Mouse (Mus musculus) heart, adult 2 months (tissue): Measurements from ENCODE around the gene Tsen34.

Experiments
- CTCF ChIP-seq: fragments of 200-600 bp; IDR thresholded peaks from 2 replicates; pipeline ENCODE4 v1.8.1; 2022; ENCODE audit warnings: antibody characterized with exemption, mild to moderate bottlenecking, moderate library complexity
- EP300 ChIP-seq: fragments of 200-500 bp; IDR thresholded peaks from 2 replicates; pipeline ENCODE4 v1.6.1; 2011; ENCODE audit warnings: low read depth, low read length, control low read depth; ENCODE audit not compliant: insufficient read depth
- POLR2A ChIP-seq: fragments of 200-500 bp; IDR thresholded peaks from 2 replicates; pipeline ENCODE4 v1.6.1; 2011; ENCODE audit warnings: mild to moderate bottlenecking, low read depth, low read length, control low read depth; ENCODE audit not compliant: insufficient read depth

DNA sequence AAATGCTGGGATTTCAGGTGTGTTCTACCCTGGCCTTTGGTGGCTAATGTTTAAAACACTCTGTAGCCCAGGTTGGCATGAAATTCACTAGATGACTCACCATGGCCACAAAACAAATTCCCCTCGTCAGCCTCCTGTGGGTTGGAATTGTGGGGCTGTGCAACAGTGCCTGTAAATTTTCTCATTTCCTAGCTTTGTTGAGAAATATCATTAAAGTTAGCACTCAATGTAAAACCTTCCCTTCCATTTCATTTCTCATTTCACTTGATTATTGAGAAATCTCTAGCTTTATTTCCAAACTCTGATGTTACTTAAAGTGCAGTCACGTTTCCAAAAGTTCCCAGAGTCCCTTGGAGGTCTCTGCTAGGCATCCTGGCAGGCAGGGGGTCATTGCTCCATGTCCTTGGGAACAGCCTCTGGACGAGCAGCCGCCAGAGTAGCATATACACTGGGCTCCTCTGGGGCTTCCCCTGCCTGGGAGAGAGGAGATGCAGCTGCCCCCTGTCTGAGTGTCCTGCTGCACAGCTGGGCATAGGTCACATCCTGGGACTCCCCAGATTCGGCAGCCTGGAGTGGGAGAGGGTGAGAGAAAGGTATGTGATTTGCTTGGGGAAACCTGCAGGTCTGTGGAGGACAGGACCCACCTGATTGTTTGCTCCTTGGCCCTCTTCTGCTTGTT is 19.7 kb downstream of the Tsen34 start:
- TF ChIP-seq EP300 (no peak), CTCF (no peak), POLR2A (no peak)
